Mouse (Mus musculus) embryonic stem cell, embryonic (primary cell): ENCODE results near the gene Pip4k2c.
"Not testable (repeated sequence)": the region's sequence is repeated elsewhere in the genome, so short reads cannot be mapped to it uniquely, and the experiment has no call there.

Experiments
- CTCF ChIA-PET, 4 experiments: fragments of 300-600 bp in 2 of 4; fragments of 350-600 bp in 2 of 4; sonication (Branson Sonifier 250); formaldehyde crosslinking; loops; one replicate each; lab custom pipeline; 2022; ENCODE audit warnings: inconsistent platforms in 2 of 4; lab: Charles Lee
- POLR2A ChIA-PET, 4 experiments: fragments of 300-600 bp in 2 of 4; fragments of 350-600 bp in 2 of 4; sonication (Branson Sonifier 250); formaldehyde crosslinking; loops; one replicate each; lab custom pipeline; 2022; ENCODE audit warnings: antibody characterized with exemption in 4 of 4, inconsistent platforms in 1 of 4; lab: Charles Lee

Pip4k2c gene

GRCm38 (mm10) chr10:127173148-127174065 is 38.0 kb downstream of the Pip4k2c start:
- POLR2A ChIA-PET = interaction anchor here in 2 of 4 experiments (0.6 to 1.2 kb wide), 6 partner anchors 9 to 243 kb away, joined by 3 to 5 read pairs (median 3); partner anchors contain the start of gene B4galnt1 (in 1 of the 2)
- CTCF ChIA-PET = interaction anchor here in 1 of 4 experiments (1.4 to 4.3 kb wide), 3 partner anchors 8 to 56 kb away, joined by 4 to 40 read pairs (median 7); partner anchors contain the start of gene B4galnt1

- ChIA-PET POLR2A (interaction anchor here in 3 of 4 experiments (0.5 to 2.9 kb wide), 21 partner anchors 9 to 1174 kb away, joined by 3 to 10 read pairs (median 4); partner anchors contain the start of genes Mars (in 1 of the 3), Os9 (in 1 of the 3), Pip4k2c (in 1 of the 3) and Slc26a10 (in 1 of the 3)), CTCF (interaction anchor here (0.6 to 4.3 kb wide), 40 partner anchors 8 to 961 kb away, joined by 3 to 40 read pairs (median 8); partner anchors contain the start of genes Slc26a10 (in 2 of the 4), Agap2 (in 1 of the 4), Arhgap9 (in 1 of the 4) and Arhgef25 (in 1 of the 4))
Measured at GRCm38 (mm10) chr10:127171631-127172200, 39.7 kb downstream of the Pip4k2c start.

- CTCF ChIA-PET = interaction anchor here (0.6 to 4.3 kb wide), 92 partner anchors 8 to 1176 kb away, joined by 3 to 40 read pairs (median 4); partner anchors contain the start of genes Os9 (in 3 of the 4), Slc26a10 (in 3 of the 4), Arhgef25 (in 2 of the 4) and Agap2 (in 1 of the 4)
- POLR2A ChIA-PET = interaction anchor here in 3 of 4 experiments (0.6 to 2.9 kb wide), 32 partner anchors 9 to 342 kb away, joined by 3 to 10 read pairs (median 3); partner anchors contain the start of genes Os9 (in 2 of the 3), Slc26a10 (in 2 of the 3), Arhgap9 (in 1 of the 3) and Cdk4 (in 1 of the 3)
Measured at GRCm38 (mm10) chr10:127170837-127171272, 40.5 kb downstream of the Pip4k2c start.

- CTCF ChIA-PET = interaction anchor here (0.5 to 4.3 kb wide), 72 partner anchors 7 to 1175 kb away, joined by 3 to 40 read pairs (median 4); partner anchors contain the start of genes Slc26a10 (in 3 of the 4), Arhgef25 (in 2 of the 4), Os9 (in 2 of the 4) and Agap2 (in 1 of the 4)
- POLR2A ChIA-PET = interaction anchor here in 3 of 4 experiments (0.6 to 2.9 kb wide), 23 partner anchors 9 to 457 kb away, joined by 3 to 10 read pairs (median 4); partner anchors contain the start of genes Arhgap9 (in 1 of the 3), Cdk4 (in 1 of the 3), Os9 (in 1 of the 3) and Pip4k2c (in 1 of the 3)
Measured at GRCm38 (mm10) chr10:127170002-127170401, 41.4 kb downstream of the Pip4k2c start.

- CTCF ChIA-PET = interaction anchor here in 2 of 4 experiments (1.3 to 2.4 kb wide), 4 partner anchors 9 to 182 kb away, joined by 3 to 12 read pairs (median 10); partner anchors contain the start of gene Slc26a10 (in 1 of the 2)
Measured at GRCm38 (mm10) chr10:127167614-127168192, 43.7 kb downstream of the Pip4k2c start.

GRCm38 (mm10) chr10:127166771-127167613 is 44.4 kb downstream of the Pip4k2c start:
- ChIA-PET CTCF (interaction anchor here (0.5 to 2.4 kb wide), 18 partner anchors 9 to 357 kb away, joined by 3 to 12 read pairs (median 4); partner anchors contain the start of genes Os9 (in 1 of the 4), Pip4k2c (in 1 of the 4) and Slc26a10 (in 1 of the 4)), POLR2A (interaction anchor here (0.5 to 1.7 kb wide), 29 partner anchors 9 to 193 kb away, joined by 3 to 7 read pairs (median 4); partner anchors contain the start of genes Mars (in 1 of the 4), Os9 (in 1 of the 4), Pip4k2c (in 1 of the 4) and Slc26a10 (in 1 of the 4))

More at GRCm38 (mm10) chr10:127167614-127168192, 43.7 kb downstream of the Pip4k2c start:
- POLR2A ChIA-PET = interaction anchor here in 2 of 4 experiments (1.1 to 1.4 kb wide), 5 partner anchors 9 to 70 kb away, joined by 3 to 4 read pairs (median 4); partner anchors contain the start of gene Slc26a10 (in 1 of the 2)

- ChIA-PET CTCF (interaction anchor here in 3 of 4 experiments (0.6 to 2.4 kb wide), 16 partner anchors 10 to 356 kb away, joined by 3 to 12 read pairs (median 3); partner anchors contain the start of genes Os9 (in 1 of the 3), Pip4k2c (in 1 of the 3) and Slc26a10 (in 1 of the 3)), POLR2A (interaction anchor here (0.5 to 1.7 kb wide), 31 partner anchors 8 to 193 kb away, joined by 3 to 7 read pairs (median 4); partner anchors contain the start of genes Os9 (in 2 of the 4), Mars (in 1 of the 4), Pip4k2c (in 1 of the 4) and Slc26a10 (in 1 of the 4))
Measured at GRCm38 (mm10) chr10:127166404-127166715, 45.0 kb downstream of the Pip4k2c start.

GRCm38 (mm10) chr10:127165654-127166403 is 45.6 kb downstream of the Pip4k2c start:
- ChIA-PET POLR2A (interaction anchor here (0.6 to 1.7 kb wide), 25 partner anchors 10 to 192 kb away, joined by 3 to 7 read pairs (median 4); partner anchors contain the start of genes Os9 (in 2 of the 4), Mars (in 1 of the 4), Slc26a10 (in 1 of the 4) and Tspan31 (in 1 of the 4)), CTCF (interaction anchor here (0.7 to 2.4 kb wide), 18 partner anchors 11 to 344 kb away, joined by 3 to 12 read pairs (median 4); partner anchors contain the start of genes Os9 (in 1 of the 4) and Slc26a10 (in 1 of the 4))

- CTCF ChIA-PET = interaction anchor here (0.6 to 1.7 kb wide), 26 partner anchors 8 to 343 kb away, joined by 3 to 7 read pairs (median 4); partner anchors contain the start of genes Cdk4 (in 1 of the 4), Eef1akmt3 (in 1 of the 4), Os9 (in 1 of the 4) and Slc26a10 (in 1 of the 4)
- POLR2A ChIA-PET = interaction anchor here in 3 of 4 experiments (0.6 to 1.6 kb wide), 17 partner anchors 9 to 193 kb away, joined by 3 to 7 read pairs (median 4); partner anchors contain the start of genes Pip4k2c (in 1 of the 3), Slc26a10 (in 1 of the 3) and Tspan31 (in 1 of the 3)
Measured at GRCm38 (mm10) chr10:127165354-127165653, 46.1 kb downstream of the Pip4k2c start.

- ChIA-PET POLR2A (interaction anchor here in 3 of 4 experiments (0.6 to 1.6 kb wide), 17 partner anchors 9 to 192 kb away, joined by 3 to 7 read pairs (median 4); partner anchors contain the start of genes Pip4k2c (in 1 of the 3), Slc26a10 (in 1 of the 3) and Tspan31 (in 1 of the 3)), CTCF (interaction anchor here (0.5 to 1.7 kb wide), 27 partner anchors 9 to 344 kb away, joined by 3 to 7 read pairs (median 4); partner anchors contain the start of genes Cdk4 (in 1 of the 4), Eef1akmt3 (in 1 of the 4), Os9 (in 1 of the 4) and Slc26a10 (in 1 of the 4))
Measured at GRCm38 (mm10) chr10:127164631-127165353, 46.6 kb downstream of the Pip4k2c start, which contains the start of gene B4galnt1. Gene B4galnt1, plus strand, starts transcription at chr10:127165225.

GRCm38 (mm10) chr10:127164190-127164589 is 47.2 kb downstream of the Pip4k2c start:
- ChIA-PET POLR2A (interaction anchor here in 1 of 4 experiments (1.4 kb wide), 2 partner anchors 10 to 37 kb away, joined by 5 to 6 read pairs; no protein-coding TSS in a partner anchor), CTCF (interaction anchor here in 2 of 4 experiments (0.8 to 1.4 kb wide), 2 partner anchors 45 to 46 kb away, joined by 3 to 4 read pairs; no protein-coding TSS in a partner anchor)

- CTCF ChIA-PET = interaction anchor here in 2 of 4 experiments (1.2 to 2.8 kb wide), 3 partner anchors 8 to 20 kb away, joined by 4 to 9 read pairs (median 4); no protein-coding TSS in a partner anchor
- POLR2A ChIA-PET = not testable (repeated sequence)
Measured at GRCm38 (mm10) chr10:127162771-127163261, 48.6 kb downstream of the Pip4k2c start.

- CTCF ChIA-PET = interaction anchor here in 3 of 4 experiments (0.6 to 2.8 kb wide), 5 partner anchors 10 to 188 kb away, joined by 4 to 11 read pairs (median 4); no protein-coding TSS in a partner anchor
- POLR2A ChIA-PET = interaction anchor here in 2 of 4 experiments (0.6 to 1.3 kb wide), 4 partner anchors 15 to 77 kb away, joined by 3 to 5 read pairs (median 4); no protein-coding TSS in a partner anchor
Measured at GRCm38 (mm10) chr10:127160728-127161127, 50.7 kb downstream of the Pip4k2c start.
